Mouse (Mus musculus): ENCODE measurements at regions not wholly inside any gene's neighbourhood (a gene's known extent, or its start where the extent isn't known, plus 50 kb on each side); places are given as distances from the start of the nearest gene placed in this dataset.

DNA sequence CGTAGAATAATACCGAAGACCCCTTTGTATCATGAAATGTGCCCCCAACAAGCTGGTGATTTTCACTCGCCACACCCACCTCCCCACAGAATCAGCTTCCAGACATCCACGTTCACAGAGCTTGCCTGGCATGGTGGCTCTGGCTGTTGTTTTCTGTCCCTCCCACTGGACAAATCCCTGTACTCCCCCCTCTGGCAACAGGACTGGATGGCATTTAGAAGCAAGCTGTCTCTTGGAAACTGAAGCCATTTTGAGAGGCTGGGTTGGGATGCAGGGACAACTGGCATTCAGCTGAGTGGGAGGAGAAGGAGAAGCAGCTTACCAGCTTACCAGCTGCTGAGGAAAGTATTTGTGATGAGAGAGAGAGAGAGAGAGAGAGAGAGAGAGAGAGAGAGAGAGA is 105.6 kb upstream of the Spdl1 start:
- no peak overlapping the region for H3K27ac ChIP-seq (ENCODE audit: low read depth, low read length)
- DNase-seq (peak; percentile 43), ATAC-seq (no peak; the same call in 1 of the 2 replicates)
- no peak overlapping the region for H3K9ac ChIP-seq
- TF ChIP-seq CTCF (IDR thresholded peaks at IDR 0.05; ENCODE audit: low read depth) = no peak
- WGBS = 75% methylated on average over 4 of the region's 4 CpGs
- no peak overlapping the region for H3K4me3 ChIP-seq (ENCODE audit: low read depth, low read length)
- H3K4me1 ChIP-seq (ENCODE audit: insufficient read depth) = no peaks in the 10 kb centered on the region
- H3K4me2 ChIP-seq (ENCODE audit: low read depth) = no peak overlapping the region
- H3K27me3 ChIP-seq (ENCODE audit: insufficient read depth, low read length) = no peaks in the 10 kb centered on the region
- no peaks in the 10 kb centered on the region for H3K9me3 ChIP-seq (ENCODE audit: low read length)
- no peaks in the 10 kb centered on the region for H3K36me3 ChIP-seq (ENCODE audit: insufficient read depth)

DNA sequence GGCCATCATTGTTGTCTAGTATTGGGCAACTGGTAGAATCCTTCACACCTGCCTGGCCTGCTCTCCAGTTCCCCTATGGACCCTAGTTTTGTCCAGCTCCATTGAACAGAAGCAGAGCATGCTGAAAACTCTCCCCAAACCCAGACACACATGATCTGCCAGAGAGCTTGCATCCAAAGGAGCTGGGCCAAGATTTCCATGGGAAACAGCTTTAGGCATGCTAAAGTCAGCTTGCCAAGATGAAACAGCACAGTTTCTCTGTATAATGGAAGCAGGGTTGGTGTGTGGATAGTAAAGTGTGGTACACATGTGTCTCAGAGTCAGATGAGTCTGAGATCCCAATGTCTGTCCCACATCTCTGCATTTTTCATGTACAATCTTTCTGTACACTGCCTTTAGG is 98.8 kb upstream of the Spdl1 start:
- no peaks in the 10 kb centered on the region for H3K9me3 ChIP-seq (ENCODE audit: low read length)
- DNase-seq (peak; percentile 68), ATAC-seq (no peak)
- no peak overlapping the region for H3K9ac ChIP-seq
- no peak overlapping the region for H3K27ac ChIP-seq (ENCODE audit: low read depth, low read length)
- no peaks in the 10 kb centered on the region for H3K27me3 ChIP-seq (ENCODE audit: insufficient read depth, low read length)
- H3K36me3 ChIP-seq (ENCODE audit: insufficient read depth) = no peaks in the 10 kb centered on the region
- no peaks in the 10 kb centered on the region for H3K4me1 ChIP-seq (ENCODE audit: insufficient read depth)
- TF ChIP-seq CTCF (IDR thresholded peaks at IDR 0.05; ENCODE audit: low read depth) = no peak
- no peak overlapping the region for H3K4me2 ChIP-seq (ENCODE audit: low read depth)
- no peak overlapping the region for H3K4me3 ChIP-seq (ENCODE audit: low read depth, low read length)

DNA sequence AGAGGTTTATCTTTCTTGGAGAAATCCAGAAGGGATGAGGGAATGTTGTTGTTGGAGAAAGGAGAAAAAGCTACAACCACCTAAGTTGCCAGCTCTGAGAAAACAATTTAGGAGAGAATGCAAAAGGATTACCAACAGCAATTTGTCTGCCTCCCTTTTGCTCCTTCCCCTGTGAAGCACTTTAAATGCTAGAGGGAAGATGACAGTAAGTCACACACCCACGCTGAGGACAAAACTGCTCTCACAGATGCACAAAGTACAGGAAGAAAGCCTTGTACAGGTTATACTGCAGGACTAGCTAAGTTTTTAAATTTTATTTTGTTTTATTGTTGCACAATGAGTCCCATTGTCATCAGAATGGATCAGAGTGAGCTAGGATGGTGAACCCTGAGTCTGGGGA is 83.7 kb upstream of the Spdl1 start:
- DNase-seq (no peak), ATAC-seq (no peak)
- H3K4me1 ChIP-seq (ENCODE audit: insufficient read depth) = no peaks in the 10 kb centered on the region
- no peak overlapping the region for H3K9ac ChIP-seq
- H3K27me3 ChIP-seq (ENCODE audit: insufficient read depth, low read length) = no peaks in the 10 kb centered on the region
- WGBS = 75% methylated on average over 1 of the region's 1 CpGs
- no peaks in the 10 kb centered on the region for H3K9me3 ChIP-seq (ENCODE audit: low read length)
- H3K27ac ChIP-seq (ENCODE audit: low read depth, low read length) = no peak overlapping the region
- no peaks in the 10 kb centered on the region for H3K36me3 ChIP-seq (ENCODE audit: insufficient read depth)
- no peak overlapping the region for H3K4me3 ChIP-seq (ENCODE audit: low read depth, low read length)
- no peak overlapping the region for H3K4me2 ChIP-seq (ENCODE audit: low read depth)
- TF ChIP-seq CTCF (IDR thresholded peaks at IDR 0.05; ENCODE audit: low read depth) = no peak

DNA sequence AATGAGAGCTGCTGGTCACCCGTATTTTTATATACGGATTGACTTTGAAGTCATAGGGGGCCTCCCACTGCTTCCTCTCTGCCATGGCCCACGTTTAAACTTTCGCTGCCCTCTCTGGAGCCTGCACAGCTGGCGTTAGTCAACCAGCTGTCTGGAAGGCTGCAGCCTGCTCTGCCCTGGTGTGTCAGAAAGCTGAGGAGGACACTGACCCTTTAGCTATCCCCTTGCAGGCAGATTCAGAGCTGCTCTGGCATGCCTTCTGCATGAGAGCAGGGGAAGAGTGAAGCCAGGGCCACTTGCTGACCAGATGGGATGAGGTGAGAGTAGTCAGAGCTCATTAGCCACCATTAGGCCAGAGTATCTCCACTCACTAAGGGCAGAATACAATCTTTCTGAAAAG is 76.4 kb upstream of the Spdl1 start:
- no peaks in the 10 kb centered on the region for H3K36me3 ChIP-seq (ENCODE audit: insufficient read depth)
- no peaks in the 10 kb centered on the region for H3K27me3 ChIP-seq (ENCODE audit: insufficient read depth, low read length)
- 68% methylated on average over 5 of the region's 5 CpGs for WGBS
- ATAC-seq = no peak
- H3K4me3 ChIP-seq (ENCODE audit: low read depth, low read length) = no peak overlapping the region
- TF ChIP-seq CTCF (IDR thresholded peaks at IDR 0.05; ENCODE audit: low read depth) = no peak
- H3K9me3 ChIP-seq (ENCODE audit: low read length) = no peaks in the 10 kb centered on the region
- no peak overlapping the region for H3K27ac ChIP-seq (ENCODE audit: low read depth, low read length)
- H3K4me1 ChIP-seq (ENCODE audit: insufficient read depth) = no peaks in the 10 kb centered on the region
- DNase-seq = no peak
- no peak overlapping the region for H3K9ac ChIP-seq
- no peak overlapping the region for H3K4me2 ChIP-seq (ENCODE audit: low read depth)

DNA sequence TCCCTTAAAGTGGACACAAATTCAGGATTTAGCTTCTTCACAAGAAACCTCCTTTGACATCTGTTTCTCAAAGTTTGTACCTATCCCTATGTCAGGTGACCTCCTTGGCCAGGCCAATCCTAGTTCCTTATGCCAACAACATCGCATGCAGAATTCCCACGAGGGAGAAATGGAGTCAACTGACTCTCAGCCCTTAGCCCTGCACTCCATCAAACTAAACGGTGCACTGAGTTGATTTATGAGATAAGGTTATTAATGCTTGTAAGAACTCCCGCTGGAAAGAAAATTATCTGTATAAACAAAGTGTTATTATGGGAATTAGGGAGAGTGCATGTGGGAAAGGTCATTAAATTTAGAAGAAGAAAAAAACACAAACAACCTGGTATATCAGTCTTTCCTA is 70.8 kb upstream of the Spdl1 start:
- H3K27ac ChIP-seq (ENCODE audit: low read depth, low read length) = no peak overlapping the region
- no peaks in the 10 kb centered on the region for H3K4me1 ChIP-seq (ENCODE audit: insufficient read depth)
- no peak overlapping the region for H3K4me2 ChIP-seq (ENCODE audit: low read depth)
- H3K9ac ChIP-seq = no peak overlapping the region
- no peak for DNase-seq
- ATAC-seq = no peak
- no peak for TF ChIP-seq CTCF (IDR thresholded peaks at IDR 0.05; ENCODE audit: low read depth)
- no peaks in the 10 kb centered on the region for H3K36me3 ChIP-seq (ENCODE audit: insufficient read depth)
- no peak overlapping the region for H3K4me3 ChIP-seq (ENCODE audit: low read depth, low read length)
- no peaks in the 10 kb centered on the region for H3K27me3 ChIP-seq (ENCODE audit: insufficient read depth, low read length)
- 70% methylated on average over 4 of the region's 4 CpGs for WGBS
- H3K9me3 ChIP-seq (ENCODE audit: low read length) = no peaks in the 10 kb centered on the region

DNA sequence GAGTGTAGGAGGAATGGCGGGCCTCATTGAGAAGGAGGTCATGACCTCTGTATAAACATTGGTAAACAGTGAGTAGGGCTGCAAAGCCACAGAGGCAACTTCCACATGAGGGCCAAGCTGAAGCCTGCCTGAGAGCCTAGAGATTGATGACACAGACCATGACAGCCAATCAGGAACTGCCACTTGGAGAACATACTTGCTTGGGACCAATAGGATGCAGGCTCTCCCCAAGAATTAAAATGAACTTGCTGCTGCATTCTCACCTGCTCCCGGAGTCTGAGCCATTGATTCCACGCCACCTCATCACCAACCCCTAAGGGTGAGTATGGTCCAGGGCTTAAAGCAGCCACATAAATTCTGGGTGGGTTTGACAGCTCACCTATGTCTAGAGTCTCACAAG is 66.0 kb upstream of the Spdl1 start:
- H3K36me3 ChIP-seq (ENCODE audit: insufficient read depth) = no peaks in the 10 kb centered on the region
- H3K9me3 ChIP-seq (ENCODE audit: low read length) = no peaks in the 10 kb centered on the region
- no peak for TF ChIP-seq CTCF (IDR thresholded peaks at IDR 0.05; ENCODE audit: low read depth)
- no peak overlapping the region for H3K27ac ChIP-seq (ENCODE audit: low read depth, low read length)
- ATAC-seq (no peak), DNase-seq (no peak)
- no peaks in the 10 kb centered on the region for H3K4me1 ChIP-seq (ENCODE audit: insufficient read depth)
- H3K9ac ChIP-seq = no peak overlapping the region
- no peak overlapping the region for H3K4me3 ChIP-seq (ENCODE audit: low read depth, low read length)
- H3K27me3 ChIP-seq (ENCODE audit: insufficient read depth, low read length) = no peaks in the 10 kb centered on the region
- WGBS = 63% methylated on average over 3 of the region's 3 CpGs
- no peak overlapping the region for H3K4me2 ChIP-seq (ENCODE audit: low read depth)

DNA sequence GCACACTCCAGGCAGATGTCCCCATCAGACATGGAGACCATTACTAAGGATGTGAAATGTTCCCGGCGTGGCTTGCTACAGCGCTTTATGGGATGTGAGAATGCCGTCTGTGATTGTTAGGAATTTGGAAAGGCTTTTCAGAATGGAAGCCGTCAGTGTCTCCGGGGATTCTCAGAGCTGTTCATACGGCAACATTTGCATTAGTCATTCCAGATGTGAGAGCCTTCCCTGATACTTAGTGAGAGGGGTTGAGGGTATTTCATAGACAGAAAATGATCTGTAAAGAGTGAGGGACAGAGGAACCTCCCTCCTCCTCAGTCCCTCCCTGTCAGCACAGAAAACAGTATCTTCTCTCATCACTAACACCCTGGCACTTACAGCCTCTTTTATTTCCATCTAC is 62.2 kb upstream of the Spdl1 start:
- no peak overlapping the region for H3K9ac ChIP-seq
- H3K4me2 ChIP-seq (ENCODE audit: low read depth) = no peak overlapping the region
- 83% methylated on average over 7 of the region's 7 CpGs for WGBS
- no peaks in the 10 kb centered on the region for H3K27me3 ChIP-seq (ENCODE audit: insufficient read depth, low read length)
- H3K36me3 ChIP-seq (ENCODE audit: insufficient read depth) = no peaks in the 10 kb centered on the region
- ATAC-seq (no peak), DNase-seq (no peak)
- no peak overlapping the region for H3K27ac ChIP-seq (ENCODE audit: low read depth, low read length)
- H3K9me3 ChIP-seq (ENCODE audit: low read length) = no peaks in the 10 kb centered on the region
- H3K4me1 ChIP-seq (ENCODE audit: insufficient read depth) = no peaks in the 10 kb centered on the region
- no peak overlapping the region for H3K4me3 ChIP-seq (ENCODE audit: low read depth, low read length)
- TF ChIP-seq CTCF (IDR thresholded peaks at IDR 0.05; ENCODE audit: low read depth) = no peak
